Mouse (Mus musculus): ENCODE results near the gene Obsl1. TPM values are rescaled to one million over a fixed set of nuclear protein-coding genes. Genes with fewer than 3 reads are reported as not detected.

Obsl1 gene
- total and polyA plus RNA-seq, 2 experiments from 2014 or later = 22.9 to 43.7 TPM

DNA sequence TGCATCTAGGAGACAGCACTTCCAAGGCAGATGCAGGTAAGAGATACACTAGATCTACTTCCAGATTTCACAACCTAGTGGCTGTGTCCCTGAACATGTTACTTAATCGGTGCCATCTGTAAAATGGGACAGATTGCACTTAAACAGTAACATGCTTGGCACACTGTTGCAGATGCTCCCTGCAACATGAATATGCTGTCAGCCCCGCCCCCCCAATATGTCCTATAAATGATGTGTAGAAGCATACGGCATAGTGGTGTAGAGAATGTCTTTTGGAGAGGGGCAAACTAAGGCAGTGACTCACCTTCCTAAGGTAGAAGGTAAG, 28.3 kb downstream of the Obsl1 start:
- Histone ChIP-seq H3K36me3 (ENCODE audit: insufficient read depth) (peaks cover 49% of the 10 kb centered on the region), H3K4me3 (ENCODE audit: low read depth, low read length) (peak overlapping the region; percentile 85), H3K4me2 (ENCODE audit: low read depth) (peak overlapping the region; percentile 82), H3K4me1 (ENCODE audit: insufficient read depth) (peaks cover 26% of the 10 kb centered on the region), H3K27ac (ENCODE audit: low read depth, low read length) (no peak overlapping the region), H3K9ac (no peak overlapping the region; the same call in 1 of the 2 replicates), H3K27me3 (ENCODE audit: insufficient read depth, low read length) (no peaks in the 10 kb centered on the region), H3K9me3 (ENCODE audit: low read length) (no peaks in the 10 kb centered on the region)
- WGBS = 45% methylated on average over 3 of the region's 3 CpGs
- DNase-seq = peak; percentile 43
- no peak for TF ChIP-seq CTCF (IDR thresholded peaks at IDR 0.05; ENCODE audit: low read depth)
- no peak for ATAC-seq

- WGBS = 11% methylated on average over 35 of the region's 35 CpGs
Measured at GRCm38 (mm10) chr1:75477264-75477965, 28.8 kb downstream of the Obsl1 start.

DNA sequence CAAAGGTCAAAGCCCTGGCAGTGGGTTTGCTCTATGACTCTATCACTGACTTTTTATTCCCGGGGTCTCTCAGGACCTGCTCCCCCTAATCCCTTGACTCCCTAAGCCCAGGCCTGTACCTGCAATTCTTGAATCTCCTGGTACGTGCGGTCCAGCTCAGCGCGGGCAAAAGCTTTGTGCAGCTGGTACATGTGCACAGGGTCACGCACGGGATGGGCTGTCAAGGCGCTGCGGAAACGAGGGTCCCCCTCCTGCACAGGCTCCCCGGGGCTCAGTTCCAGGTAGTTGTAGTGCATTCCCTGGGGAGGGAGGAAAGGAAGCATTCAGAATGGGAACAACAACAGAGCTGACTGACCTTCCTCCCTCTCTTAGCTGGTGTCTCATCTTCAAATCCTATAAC, 29.8 kb downstream of the Obsl1 start:
- Histone ChIP-seq H3K4me3 (ENCODE audit: low read depth, low read length) (no peak overlapping the region), H3K36me3 (ENCODE audit: insufficient read depth) (peaks cover 53% of the 10 kb centered on the region), H3K27me3 (ENCODE audit: insufficient read depth, low read length) (no peaks in the 10 kb centered on the region), H3K9ac (no peak overlapping the region), H3K27ac (ENCODE audit: low read depth, low read length) (no peak overlapping the region), H3K4me2 (ENCODE audit: low read depth) (no peak overlapping the region), H3K4me1 (ENCODE audit: insufficient read depth) (peaks cover 26% of the 10 kb centered on the region), H3K9me3 (ENCODE audit: low read length) (no peaks in the 10 kb centered on the region)
- DNase-seq (no peak), ATAC-seq (no peak)
- 95% methylated on average over 11 of the region's 11 CpGs for WGBS
- no peak for TF ChIP-seq CTCF (IDR thresholded peaks at IDR 0.05; ENCODE audit: low read depth)

More at GRCm38 (mm10) chr1:75477264-75477965, 28.8 kb downstream of the Obsl1 start:
- Histone ChIP-seq H3K9ac (no peak overlapping the region; the same call in 1 of the 2 replicates), H3K36me3 (ENCODE audit: insufficient read depth) (peaks cover 49% of the 10 kb centered on the region), H3K4me2 (ENCODE audit: low read depth) (peak overlapping the region; percentile 82), H3K27me3 (ENCODE audit: insufficient read depth, low read length) (no peaks in the 10 kb centered on the region), H3K9me3 (ENCODE audit: low read length) (no peaks in the 10 kb centered on the region), H3K4me3 (ENCODE audit: low read depth, low read length) (peak overlapping the region; percentile 85), H3K27ac (ENCODE audit: low read depth, low read length) (no peak overlapping the region), H3K4me1 (ENCODE audit: insufficient read depth) (peaks cover 26% of the 10 kb centered on the region)
- DNase-seq (peak; percentile 86), ATAC-seq (no peak)
- peak; percentile 83 for TF ChIP-seq CTCF (IDR thresholded peaks at IDR 0.05; ENCODE audit: low read depth)

DNA sequence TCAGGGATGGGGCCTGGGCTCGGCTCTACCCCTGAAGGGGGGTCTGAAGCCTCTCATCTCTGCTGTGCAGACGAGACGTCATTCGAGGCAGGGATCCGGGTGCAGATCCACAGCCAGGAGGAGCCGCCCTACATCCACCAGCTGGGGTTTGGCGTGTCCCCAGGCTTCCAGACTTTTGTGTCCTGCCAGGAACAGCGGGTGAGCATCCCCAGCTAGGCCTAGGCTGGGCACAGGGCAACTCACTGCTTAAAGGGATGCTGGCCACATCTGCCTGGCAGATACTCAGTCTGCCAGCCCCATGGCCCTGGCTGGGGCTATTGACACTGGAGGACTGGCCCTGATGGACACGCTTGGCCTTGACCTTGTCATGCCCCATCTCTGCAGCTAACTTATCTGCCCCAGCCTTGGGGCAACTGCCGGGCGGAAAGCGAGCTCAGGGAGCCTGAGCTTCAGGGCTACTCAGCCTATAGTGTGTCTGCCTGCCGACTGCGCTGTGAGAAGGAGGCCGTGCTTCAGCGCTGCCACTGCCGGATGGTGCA, 36.9 kb downstream of the Obsl1 start:
- H3K9me3 ChIP-seq (ENCODE audit: low read length) = no peaks in the 10 kb centered on the region
- WGBS = 82% methylated on average over 17 of the region's 17 CpGs

DNA sequence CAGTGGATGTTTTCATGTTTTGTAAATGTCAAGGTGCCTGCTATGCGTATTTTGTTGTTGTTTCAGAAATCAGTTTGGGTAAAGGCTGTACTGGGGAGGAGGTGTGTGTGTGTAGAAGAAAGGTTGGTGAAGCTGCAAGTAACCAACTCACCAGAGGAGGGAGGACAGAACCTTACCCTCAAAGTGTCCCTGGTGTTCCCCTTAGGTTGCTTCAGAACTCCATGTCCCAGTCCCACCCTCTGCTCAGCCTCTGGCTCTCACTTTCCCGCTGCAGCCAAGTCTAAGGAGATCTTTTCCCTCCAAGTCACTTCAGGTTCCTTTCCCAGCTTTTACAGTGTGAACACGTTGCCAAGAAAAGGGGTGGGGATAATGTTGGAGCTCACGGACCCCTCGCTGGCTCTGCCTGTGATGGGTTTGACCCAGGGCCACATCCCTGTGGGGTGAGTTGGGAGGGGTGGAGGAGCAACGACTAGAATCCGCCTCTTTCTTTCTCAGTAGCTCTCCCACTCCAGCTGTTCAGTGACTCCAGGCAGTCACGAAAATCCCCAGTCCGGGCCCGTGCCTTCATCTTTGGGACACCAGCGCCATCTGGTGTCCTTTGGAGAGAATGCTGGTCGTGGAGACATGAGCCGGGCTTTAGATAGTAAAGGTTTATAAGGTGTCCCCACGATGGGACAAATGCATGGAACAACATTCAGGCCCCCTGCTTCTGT, 38.9 kb downstream of the Obsl1 start:
- 8% methylated on average over 14 of the region's 14 CpGs for WGBS
- no peak overlapping the region for H3K9ac ChIP-seq
- peaks cover 4% of the 10 kb centered on the region; the same call in 1 of the 2 replicates for H3K4me1 ChIP-seq (ENCODE audit: insufficient read depth)
- no peak overlapping the region for H3K27ac ChIP-seq (ENCODE audit: low read depth, low read length)
- 0 out of 2 replicates have a peak overlapping the region, but pooled peaks have one; percentile 31 for H3K4me2 ChIP-seq (ENCODE audit: low read depth)
- H3K27me3 ChIP-seq (ENCODE audit: insufficient read depth, low read length) = peaks cover 3% of the 10 kb centered on the region; the same call in 1 of the 2 replicates
- peak; percentile 94 for DNase-seq
- peaks cover 7% of the 10 kb centered on the region for H3K36me3 ChIP-seq (ENCODE audit: insufficient read depth)
- peak; percentile 96 for TF ChIP-seq CTCF (IDR thresholded peaks at IDR 0.05; ENCODE audit: low read depth)
- peak; percentile 85 for ATAC-seq
- no peak overlapping the region for H3K4me3 ChIP-seq (ENCODE audit: low read depth, low read length)
- H3K9me3 ChIP-seq (ENCODE audit: low read length) = no peaks in the 10 kb centered on the region

More for the DNA sequence above, 36.9 kb downstream of the Obsl1 start:
- Histone ChIP-seq H3K4me3 (ENCODE audit: low read depth, low read length) (no peak overlapping the region), H3K9ac (no peak overlapping the region), H3K27me3 (ENCODE audit: insufficient read depth, low read length) (peaks cover 3% of the 10 kb centered on the region; the same call in 1 of the 2 replicates), H3K4me1 (ENCODE audit: insufficient read depth) (peaks cover 4% of the 10 kb centered on the region; the same call in 1 of the 2 replicates), H3K27ac (ENCODE audit: low read depth, low read length) (no peak overlapping the region), H3K4me2 (ENCODE audit: low read depth) (no peak overlapping the region), H3K36me3 (ENCODE audit: insufficient read depth) (peaks cover 26% of the 10 kb centered on the region)
- no peak for DNase-seq
- ATAC-seq = no peak
- no peak for TF ChIP-seq CTCF (IDR thresholded peaks at IDR 0.05; ENCODE audit: low read depth)

DNA sequence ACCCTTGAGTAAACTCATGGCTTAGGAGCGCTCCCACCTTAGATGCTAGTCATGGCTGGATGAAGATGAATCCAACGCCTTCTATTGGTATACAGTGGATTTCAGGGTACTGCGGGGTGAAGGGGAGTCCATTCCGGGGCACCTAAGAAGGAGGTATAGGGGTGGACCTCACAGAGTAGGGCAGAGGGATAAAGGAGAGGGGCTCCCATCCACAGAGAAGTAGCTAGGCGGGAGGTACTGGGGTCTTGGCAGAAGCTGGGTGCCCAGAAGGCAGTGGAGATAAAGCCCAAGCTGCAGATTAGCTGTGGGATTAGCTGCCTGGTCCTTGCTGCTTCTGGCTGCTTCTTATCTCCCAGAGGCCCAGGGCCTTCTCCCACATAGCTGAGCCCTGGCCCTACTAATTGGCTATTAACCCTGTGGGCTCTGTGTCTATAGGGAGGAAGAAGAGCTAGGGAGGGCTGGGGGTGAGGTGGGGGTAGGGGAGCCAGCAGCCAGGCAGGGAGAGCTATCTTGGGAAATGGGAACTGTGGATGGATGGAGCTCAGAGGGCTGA, 42.5 kb downstream of the Obsl1 start:
- no peak overlapping the region for H3K4me3 ChIP-seq (ENCODE audit: low read depth, low read length)
- DNase-seq (no peak), ATAC-seq (no peak)
- no peak for TF ChIP-seq CTCF (IDR thresholded peaks at IDR 0.05; ENCODE audit: low read depth)
- no peak overlapping the region for H3K9ac ChIP-seq
- no peak overlapping the region for H3K4me2 ChIP-seq (ENCODE audit: low read depth)
- H3K27me3 ChIP-seq (ENCODE audit: insufficient read depth, low read length) = peaks cover 3% of the 10 kb centered on the region; the same call in 1 of the 2 replicates
- no peak overlapping the region for H3K27ac ChIP-seq (ENCODE audit: low read depth, low read length)
- 67% methylated on average over 5 of the region's 5 CpGs for WGBS
- H3K4me1 ChIP-seq (ENCODE audit: insufficient read depth) = peaks cover 4% of the 10 kb centered on the region
- no peaks in the 10 kb centered on the region for H3K36me3 ChIP-seq (ENCODE audit: insufficient read depth)
- H3K9me3 ChIP-seq (ENCODE audit: low read length) = no peaks in the 10 kb centered on the region

Data from forebrain, postnatal 0 days (tissue).